Mouse (Mus musculus): ENCODE measurements at regions not wholly inside any gene's neighbourhood (a gene's known extent, or its start where the extent isn't known, plus 50 kb on each side); places are given as distances from the start of the nearest gene placed in this dataset.

DNA sequence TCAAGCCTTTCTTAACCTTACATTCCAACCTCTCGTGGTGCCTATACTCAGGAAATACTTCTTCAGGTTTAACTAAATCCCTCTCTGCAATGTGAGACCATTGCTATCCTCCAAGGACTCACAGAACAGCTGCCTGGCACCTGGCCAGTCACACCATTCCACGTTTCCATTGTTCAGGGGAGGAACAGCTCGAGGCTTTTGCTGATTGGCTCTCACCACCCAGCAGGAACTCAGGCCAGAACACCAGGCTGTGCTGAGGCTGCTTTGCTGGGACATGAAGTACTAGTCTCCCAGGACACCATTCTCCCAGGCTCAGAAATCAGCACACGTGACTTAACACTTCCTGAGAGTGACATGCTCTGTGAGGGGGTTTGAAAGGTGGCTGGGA is 357.6 kb downstream of the Sorl1 start:
- 27% methylated on average over 4 of the region's 4 CpGs for WGBS
- Histone ChIP-seq H3K4me1 (ENCODE audit: control insufficient read depth, insufficient read depth, low read length) (no peaks in the 10 kb centered on the region), H3K27ac (ENCODE audit: control insufficient read depth, insufficient read depth, low read depth, low read length, poor library complexity) (no peak overlapping the region), H3K4me3 (replicated peaks; ENCODE audit: control insufficient read depth, low read depth, low read length) (no peak overlapping the region)
- TF ChIP-seq CTCF (IDR thresholded peaks at IDR 0.05; ENCODE audit: control insufficient read depth, insufficient read depth, low read length) (no peak), POLR2A (IDR thresholded peaks at IDR 0.05; ENCODE audit: borderline replicate concordance, control insufficient read depth, low read depth, low read length) (no peak)

DNA sequence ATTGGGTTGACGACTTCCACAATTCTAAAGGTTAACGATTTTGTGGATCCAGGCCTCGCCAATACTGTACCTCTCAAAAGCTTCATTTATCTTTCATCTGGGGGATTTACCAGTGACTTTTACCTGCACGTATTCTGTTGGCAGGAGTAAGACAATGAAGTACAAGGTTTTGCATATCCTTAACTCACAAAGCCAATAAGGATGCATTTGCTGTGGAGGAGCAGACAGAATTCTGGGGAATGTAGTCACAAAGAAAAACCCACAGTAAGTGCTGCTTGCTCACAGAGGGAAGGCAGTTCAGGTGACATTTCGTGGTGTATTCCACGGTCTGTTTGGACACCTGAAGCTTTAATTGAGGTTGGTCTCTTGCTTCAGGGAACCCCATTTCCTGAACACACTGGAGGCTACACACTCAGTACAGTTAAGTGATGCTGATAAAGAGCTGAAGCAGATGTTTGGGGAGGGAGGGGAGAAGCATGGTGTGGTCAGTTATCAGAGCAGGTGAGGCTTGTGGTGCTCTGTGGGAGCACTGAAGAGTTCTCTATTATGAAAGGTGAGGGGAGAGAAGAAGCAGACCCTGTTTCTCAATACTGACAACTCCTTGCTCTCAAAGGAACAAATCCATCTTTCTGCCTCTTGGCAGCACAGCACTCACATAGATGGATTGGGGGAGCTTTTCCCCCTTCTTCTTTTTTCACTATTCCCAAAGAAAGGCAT is 358.1 kb downstream of the Sorl1 start:
- TF ChIP-seq CTCF (IDR thresholded peaks at IDR 0.05; ENCODE audit: control insufficient read depth, insufficient read depth, low read length) (no peak), POLR2A (IDR thresholded peaks at IDR 0.05; ENCODE audit: borderline replicate concordance, control insufficient read depth, low read depth, low read length) (no peak)
- no peak overlapping the region for H3K4me3 ChIP-seq (replicated peaks; ENCODE audit: control insufficient read depth, low read depth, low read length)
- H3K4me1 ChIP-seq (ENCODE audit: control insufficient read depth, insufficient read depth, low read length), result no peaks in the 10 kb centered on the region
- 69% methylated on average over 6 of the region's 6 CpGs for WGBS
- H3K27ac ChIP-seq (ENCODE audit: control insufficient read depth, insufficient read depth, low read depth, low read length, poor library complexity), result no peak overlapping the region

DNA sequence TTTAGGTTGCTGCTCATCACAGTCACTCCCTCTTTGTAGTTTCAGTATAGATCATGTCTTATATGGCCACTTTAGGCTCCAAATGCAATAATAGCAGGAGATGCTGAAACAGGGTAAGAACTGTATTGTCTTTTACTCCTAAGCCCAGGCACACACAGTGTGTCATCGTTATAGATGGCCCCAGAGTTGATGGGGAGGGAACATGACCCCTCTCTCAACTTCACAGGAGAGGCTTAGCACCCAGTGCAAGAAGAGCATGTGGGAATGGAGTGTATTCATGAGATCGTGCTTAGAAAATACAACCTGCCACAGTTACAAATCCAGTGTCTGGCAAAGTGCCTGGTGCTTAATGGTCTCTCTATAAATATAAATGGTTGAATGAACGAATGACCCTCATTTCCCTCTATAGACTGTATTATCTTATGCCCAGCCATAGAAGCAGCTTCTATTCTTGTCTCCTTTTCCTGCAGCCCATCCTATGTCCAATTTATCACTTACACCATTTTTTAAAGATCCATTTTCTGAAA is 363.0 kb downstream of the Sorl1 start:
- Histone ChIP-seq H3K27ac (ENCODE audit: control insufficient read depth, insufficient read depth, low read depth, low read length, poor library complexity) (no peak overlapping the region), H3K4me3 (replicated peaks; ENCODE audit: control insufficient read depth, low read depth, low read length) (no peak overlapping the region), H3K4me1 (ENCODE audit: control insufficient read depth, insufficient read depth, low read length) (no peaks in the 10 kb centered on the region)
- 65% methylated on average over 3 of the region's 3 CpGs for WGBS
- TF ChIP-seq POLR2A (IDR thresholded peaks at IDR 0.05; ENCODE audit: borderline replicate concordance, control insufficient read depth, low read depth, low read length), result no peak
- TF ChIP-seq CTCF (IDR thresholded peaks at IDR 0.05; ENCODE audit: control insufficient read depth, insufficient read depth, low read length), result no peak

DNA sequence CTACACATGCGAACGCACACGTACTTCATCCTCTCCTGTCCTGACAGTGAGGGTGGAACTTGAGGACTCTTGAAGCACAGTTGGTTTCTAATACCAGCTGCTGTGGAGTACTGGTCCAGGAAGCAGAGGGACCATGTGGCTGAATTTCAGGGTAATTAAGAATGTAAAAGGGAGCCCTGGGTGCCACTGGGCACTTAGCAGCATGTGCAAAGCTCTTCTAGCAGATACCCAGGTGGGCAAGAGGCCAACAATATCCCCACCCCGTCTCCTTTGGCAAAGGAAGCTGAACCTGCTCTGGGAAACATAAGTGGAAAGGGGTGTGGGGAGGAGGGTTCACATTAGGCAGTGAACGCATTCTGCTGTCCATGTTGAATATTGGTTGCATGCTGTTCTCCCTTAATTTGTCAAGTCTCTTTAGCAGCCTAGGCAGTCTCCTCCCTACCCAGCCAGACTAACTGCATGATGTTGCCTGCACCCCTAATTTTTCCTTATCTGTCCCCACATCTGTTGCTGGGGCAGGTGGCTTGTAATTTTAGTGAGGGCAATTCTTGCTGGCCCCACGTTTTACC is 369.6 kb downstream of the Sorl1 start:
- 70% methylated on average over 6 of the region's 6 CpGs for WGBS
- Histone ChIP-seq H3K4me1 (ENCODE audit: control insufficient read depth, insufficient read depth, low read length) (no peaks in the 10 kb centered on the region), H3K27ac (ENCODE audit: control insufficient read depth, insufficient read depth, low read depth, low read length, poor library complexity) (no peak overlapping the region), H3K4me3 (replicated peaks; ENCODE audit: control insufficient read depth, low read depth, low read length) (no peak overlapping the region)
- TF ChIP-seq CTCF (IDR thresholded peaks at IDR 0.05; ENCODE audit: control insufficient read depth, insufficient read depth, low read length) (no peak), POLR2A (IDR thresholded peaks at IDR 0.05; ENCODE audit: borderline replicate concordance, control insufficient read depth, low read depth, low read length) (no peak)

DNA sequence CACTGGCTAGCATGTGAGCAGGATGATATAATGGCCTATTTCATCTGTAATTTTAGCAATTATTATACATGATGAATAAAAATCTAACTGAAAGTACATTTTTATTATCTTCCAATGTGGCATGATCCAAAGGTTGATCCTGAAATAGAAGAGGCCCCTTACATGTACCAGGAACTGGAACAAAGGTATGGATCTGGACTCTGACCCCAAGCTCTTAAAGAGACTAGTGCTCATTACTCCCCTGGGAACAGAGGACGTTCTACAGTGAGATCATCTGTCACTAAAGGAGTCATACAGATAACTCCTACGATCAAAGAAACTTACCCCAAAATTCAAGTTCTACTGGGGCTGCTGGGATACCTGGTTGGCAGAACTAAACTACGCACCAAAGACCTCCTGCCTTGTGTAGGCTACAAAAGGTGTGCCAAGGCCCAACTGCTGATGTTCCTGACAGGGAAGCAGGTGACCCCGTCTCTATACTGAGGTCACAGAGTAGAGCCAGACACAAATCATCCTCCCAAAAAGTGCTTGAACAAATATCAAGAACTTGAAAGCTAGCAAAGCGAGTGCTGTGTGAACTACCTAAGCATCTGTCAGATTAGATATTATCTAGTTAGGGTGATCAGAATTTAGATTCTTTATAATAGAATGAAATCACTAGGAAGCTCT is 378.0 kb downstream of the Sorl1 start:
- no peak overlapping the region for H3K27ac ChIP-seq (ENCODE audit: control insufficient read depth, insufficient read depth, low read depth, low read length, poor library complexity)
- H3K4me1 ChIP-seq (ENCODE audit: control insufficient read depth, insufficient read depth, low read length), result no peaks in the 10 kb centered on the region
- no peak overlapping the region for H3K4me3 ChIP-seq (replicated peaks; ENCODE audit: control insufficient read depth, low read depth, low read length)
- no peak for TF ChIP-seq CTCF (IDR thresholded peaks at IDR 0.05; ENCODE audit: control insufficient read depth, insufficient read depth, low read length)
- no peak for TF ChIP-seq POLR2A (IDR thresholded peaks at IDR 0.05; ENCODE audit: borderline replicate concordance, control insufficient read depth, low read depth, low read length)
- 76% methylated on average over 5 of the region's 5 CpGs for WGBS

DNA sequence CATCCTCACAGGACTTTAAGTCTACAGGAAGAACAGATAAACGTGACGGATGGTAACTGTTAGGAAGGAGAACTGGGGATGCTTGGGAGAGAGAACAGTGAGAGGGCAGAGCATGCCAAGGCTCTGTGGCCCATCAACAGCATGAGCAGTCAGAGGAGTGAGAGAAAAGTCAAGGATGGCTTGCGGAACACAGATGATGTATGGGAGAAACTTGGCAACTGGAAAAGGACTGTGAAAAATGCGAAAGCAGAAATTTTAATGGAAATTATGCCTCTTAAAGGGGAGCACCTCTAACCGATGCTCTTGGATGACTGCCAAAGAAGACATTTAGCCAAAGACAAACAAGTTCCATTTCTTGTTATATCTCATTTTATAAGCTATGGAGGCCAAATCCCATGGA is 382.6 kb downstream of the Sorl1 start:
- 75% methylated on average over 5 of the region's 5 CpGs for WGBS
- Histone ChIP-seq H3K27ac (ENCODE audit: control insufficient read depth, insufficient read depth, low read depth, low read length, poor library complexity) (no peak overlapping the region), H3K4me1 (ENCODE audit: control insufficient read depth, insufficient read depth, low read length) (no peaks in the 10 kb centered on the region), H3K4me3 (replicated peaks; ENCODE audit: control insufficient read depth, low read depth, low read length) (no peak overlapping the region)
- TF ChIP-seq CTCF (IDR thresholded peaks at IDR 0.05; ENCODE audit: control insufficient read depth, insufficient read depth, low read length) (no peak), POLR2A (IDR thresholded peaks at IDR 0.05; ENCODE audit: borderline replicate concordance, control insufficient read depth, low read depth, low read length) (no peak)

DNA sequence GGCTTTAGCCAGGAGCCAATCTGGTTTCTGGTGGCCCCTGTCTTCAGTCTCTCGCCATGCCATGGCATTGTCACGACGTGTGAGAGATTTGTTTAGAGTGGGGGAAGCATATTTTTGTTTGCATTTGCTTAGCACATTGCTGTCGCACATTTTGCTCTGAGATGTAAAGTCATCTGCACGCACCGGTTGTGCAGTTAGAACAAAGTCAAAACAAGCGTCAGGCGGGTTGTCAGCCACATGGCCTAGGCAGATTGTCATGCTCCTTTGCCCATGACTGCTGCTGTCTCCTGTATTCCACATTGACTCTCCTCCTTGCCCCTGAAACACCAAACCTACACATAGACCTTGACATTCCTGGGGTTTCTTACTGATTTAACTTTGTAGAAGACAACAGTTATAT is 383.6 kb downstream of the Sorl1 start:
- TF ChIP-seq POLR2A (IDR thresholded peaks at IDR 0.05; ENCODE audit: borderline replicate concordance, control insufficient read depth, low read depth, low read length), result no peak
- TF ChIP-seq CTCF (IDR thresholded peaks at IDR 0.05; ENCODE audit: control insufficient read depth, insufficient read depth, low read length), result no peak
- Histone ChIP-seq H3K4me3 (replicated peaks; ENCODE audit: control insufficient read depth, low read depth, low read length) (no peak overlapping the region), H3K4me1 (ENCODE audit: control insufficient read depth, insufficient read depth, low read length) (no peaks in the 10 kb centered on the region), H3K27ac (ENCODE audit: control insufficient read depth, insufficient read depth, low read depth, low read length, poor library complexity) (no peak overlapping the region)
- 88% methylated on average over 8 of the region's 8 CpGs for WGBS

DNA sequence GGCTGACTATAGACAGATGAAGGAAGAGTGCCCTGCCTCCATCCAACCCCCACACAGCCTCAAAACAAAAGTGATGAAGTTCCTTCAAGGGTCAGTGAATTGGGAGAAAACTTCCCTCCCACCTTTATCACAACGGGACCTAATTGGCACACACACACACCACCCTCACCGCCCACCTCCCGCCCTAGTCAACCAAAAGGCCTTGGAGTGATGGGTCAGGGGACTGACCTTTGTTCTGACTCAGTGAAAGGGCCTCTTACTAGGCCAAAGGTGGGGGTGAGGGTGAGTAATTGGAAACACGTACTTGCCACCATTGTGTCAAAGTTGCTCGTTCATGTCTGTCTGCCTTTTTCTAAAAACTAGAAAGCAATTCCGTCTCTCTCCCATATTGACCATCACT is 386.4 kb downstream of the Sorl1 start:
- no peak overlapping the region for H3K27ac ChIP-seq (ENCODE audit: control insufficient read depth, insufficient read depth, low read depth, low read length, poor library complexity)
- H3K4me1 ChIP-seq (ENCODE audit: control insufficient read depth, insufficient read depth, low read length), result no peaks in the 10 kb centered on the region
- 78% methylated on average over 6 of the region's 6 CpGs for WGBS
- TF ChIP-seq POLR2A (IDR thresholded peaks at IDR 0.05; ENCODE audit: borderline replicate concordance, control insufficient read depth, low read depth, low read length), result no peak
- TF ChIP-seq CTCF (IDR thresholded peaks at IDR 0.05; ENCODE audit: control insufficient read depth, insufficient read depth, low read length), result no peak
- H3K4me3 ChIP-seq (replicated peaks; ENCODE audit: control insufficient read depth, low read depth, low read length), result no peak overlapping the region
